In the genomic region with DNA sequence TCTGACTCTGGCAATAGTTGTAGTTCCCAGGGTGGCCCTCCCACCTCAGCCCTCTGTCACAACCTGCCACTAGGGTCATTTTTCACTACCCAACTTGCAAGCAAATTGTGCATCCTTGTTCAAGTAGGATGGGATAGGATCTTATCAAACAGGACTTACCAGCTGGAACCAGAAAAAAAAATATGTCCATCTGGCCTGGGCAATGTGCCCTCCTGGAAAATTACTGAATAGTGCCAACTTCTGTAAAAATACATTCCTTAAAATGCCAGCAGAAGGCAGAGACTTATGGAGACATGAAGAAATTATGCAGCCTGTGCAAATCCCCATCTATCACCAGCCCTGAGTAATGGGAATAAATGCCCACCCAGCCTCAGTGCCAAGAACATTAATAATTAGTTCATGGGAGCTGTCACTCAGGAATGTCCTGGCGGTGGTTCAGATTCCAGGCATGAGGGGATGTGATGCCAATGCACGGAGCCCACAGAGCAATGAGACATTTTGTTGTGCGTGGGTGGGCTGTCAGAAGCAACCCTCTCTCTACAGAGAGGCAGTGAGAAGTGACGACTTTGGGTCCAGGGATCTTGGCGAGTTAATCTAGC, we compare ENCODE assay signal across 8 mouse cellular contexts.
DNase-seq lines count a peak whose midpoint lies in the region; ATAC-seq and TF ChIP-seq lines count a peak whose summit lies in the region.
"Had no signal": no experiment of that assay in that cellular context is flagged by ENCODE, and none has a peak within 500 bp of the region (broad histone marks: within the 10 kb centered on the region; RNA-seq: fewer than 3 reads in every experiment).

No protein-coding gene starts in this region.

- peak; percentile 37 for DNase-seq in testis, postnatal 10 days (ENCODE audit: low spot score)
- DNase-seq in testis, postnatal 14 days (ENCODE audit: low spot score): no peak
- DNase-seq in left cerebral cortex, adult 11 months (ENCODE audit: low spot score): peak; percentile 66
- DNase-seq in heart, adult 18-20 months: no peak
- DNase-seq in ovary, adult 18-20 months (ENCODE audit: low spot score): no peak
- DNase-seq: heart, postnatal 14 days had no signal

- ATAC-seq in granulocyte monocyte progenitor cell, adult 5-6 weeks (replicated peaks; ENCODE audit: poor library complexity, severe bottlenecking): no peak

- H3K4me1 ChIP-seq in cortical plate, adult 2 months (ENCODE audit: control insufficient read depth, insufficient read depth, low read length): peaks cover 1% of the 10 kb centered on the region; the same call in 1 of the 2 replicates

- peak overlapping the region; percentile 76; the same call in 1 of the 2 replicates for H3K27ac ChIP-seq in cortical plate, adult 2 months (ENCODE audit: insufficient read depth, low read length)

- TF ChIP-seq POLR2A in cortical plate, adult 2 months (IDR thresholded peaks at IDR 0.05; ENCODE audit: extremely low read depth, insufficient read depth, low read length): no peak

- no peak overlapping the region for H3K4me3 ChIP-seq in cortical plate, adult 2 months (ENCODE audit: insufficient read depth, low read length)

- TF ChIP-seq CTCF in cortical plate, adult 2 months (IDR thresholded peaks at IDR 0.05; ENCODE audit: extremely low read depth, insufficient read depth, low read length): no peak

Comparison
In these comparisons a context has a peak if more than half of its experiments do, and no peak if none do; other contexts are left out.
1. DNase-seq: peak in testis, postnatal 10 days (single experiment) and left cerebral cortex, adult 11 months (single experiment); none in testis, postnatal 14 days (single experiment), heart, adult 18-20 months (0 of 2) and ovary, adult 18-20 months (single experiment).